In the genomic region with DNA sequence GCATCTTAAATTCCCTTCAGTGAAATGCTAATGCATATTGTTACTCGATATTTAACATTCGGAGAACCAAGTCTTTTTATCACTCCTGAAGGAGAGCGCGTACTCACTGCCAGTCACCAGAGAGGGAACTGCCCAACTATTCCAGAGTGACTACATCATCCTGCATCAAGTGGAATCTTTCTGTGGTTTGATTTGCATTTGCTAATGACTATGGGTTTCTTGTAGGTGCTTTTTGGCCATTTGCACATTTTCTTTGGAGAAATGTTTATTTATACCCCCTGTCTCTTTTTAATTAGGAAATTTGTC, we compare ENCODE assay signal across 22 mouse cellular contexts.
"Had no signal": no experiment of that assay in that cellular context is flagged by ENCODE, and none has a peak within 500 bp of the region (broad histone marks: within the 10 kb centered on the region; RNA-seq: fewer than 3 reads in every experiment).

No protein-coding gene starts in this region.

- H3K4me2 ChIP-seq: heart, embryonic 11.5 days; heart, embryonic 13.5 days; heart, embryonic 15.5 days; hindbrain, embryonic 13.5 days; hindbrain, embryonic 15.5 days; limb, embryonic 13.5 days; limb, embryonic 15.5 days; liver, embryonic 12.5 days had no signal

- DNase-seq: gastrocnemius, postnatal 14 days; gastrocnemius, postnatal 36 days; heart, adult 11 months; heart, adult 2 months; heart, postnatal 14 days; heart, postnatal 36 days; kidney, adult 18-20 months; kidney, adult 8-10 months; kidney, postnatal 10 days; kidney, postnatal 25 days had no signal

- H3K27me3 ChIP-seq: heart, embryonic 13.5 days; heart, embryonic 15.5 days; hindbrain, embryonic 13.5 days; hindbrain, embryonic 15.5 days; limb, embryonic 13.5 days; limb, embryonic 15.5 days; liver, embryonic 12.5 days had no signal

- H3K4me3 ChIP-seq: heart, adult 2 months; heart, embryonic 13.5 days; heart, embryonic 15.5 days; hindbrain, embryonic 13.5 days; hindbrain, embryonic 15.5 days; left cerebral cortex, adult 2 months; limb, embryonic 13.5 days; limb, embryonic 15.5 days; liver, embryonic 12.5 days had no signal

- H3K27ac ChIP-seq: heart, adult 2 months; heart, embryonic 13.5 days; heart, embryonic 15.5 days; hindbrain, embryonic 13.5 days; hindbrain, embryonic 15.5 days; hindbrain, postnatal 0 days; left cerebral cortex, adult 2 months; limb, embryonic 13.5 days; limb, embryonic 15.5 days; liver, embryonic 12.5 days; liver, embryonic 14.5 days had no signal

- H3K9ac ChIP-seq: heart, embryonic 13.5 days; heart, embryonic 15.5 days; hindbrain, embryonic 13.5 days; hindbrain, embryonic 15.5 days; limb, embryonic 13.5 days; limb, embryonic 15.5 days; liver, embryonic 12.5 days; liver, embryonic 14.5 days had no signal

- H3K4me1 ChIP-seq: heart, embryonic 13.5 days; hindbrain, embryonic 13.5 days; hindbrain, embryonic 15.5 days; limb, embryonic 13.5 days; limb, embryonic 15.5 days; liver, embryonic 12.5 days had no signal

- H3K36me3 ChIP-seq: heart, embryonic 13.5 days; heart, embryonic 15.5 days; hindbrain, embryonic 13.5 days; hindbrain, embryonic 15.5 days; limb, embryonic 13.5 days; limb, embryonic 15.5 days; liver, embryonic 12.5 days had no signal

- ATAC-seq: intestine, postnatal 0 days; liver, embryonic 12.5 days had no signal

- H3K9me3 ChIP-seq: heart, embryonic 15.5 days; hindbrain, embryonic 13.5 days; hindbrain, embryonic 15.5 days; limb, embryonic 13.5 days; limb, embryonic 15.5 days; liver, embryonic 12.5 days had no signal
